Mouse (Mus musculus) mesoderm, embryonic 11.5 days (tissue): ENCODE measurements at regions not wholly inside any gene's neighbourhood (a gene's known extent, or its start where the extent isn't known, plus 50 kb on each side); places are given as distances from the start of the nearest gene placed in this dataset.

Source experiments
- DNase-seq: peaks from one replicate; pipeline ENCODE4 v3.0.0-alpha.2; 2012; ENCODE audit warnings: low read depth, low spot score

DNA sequence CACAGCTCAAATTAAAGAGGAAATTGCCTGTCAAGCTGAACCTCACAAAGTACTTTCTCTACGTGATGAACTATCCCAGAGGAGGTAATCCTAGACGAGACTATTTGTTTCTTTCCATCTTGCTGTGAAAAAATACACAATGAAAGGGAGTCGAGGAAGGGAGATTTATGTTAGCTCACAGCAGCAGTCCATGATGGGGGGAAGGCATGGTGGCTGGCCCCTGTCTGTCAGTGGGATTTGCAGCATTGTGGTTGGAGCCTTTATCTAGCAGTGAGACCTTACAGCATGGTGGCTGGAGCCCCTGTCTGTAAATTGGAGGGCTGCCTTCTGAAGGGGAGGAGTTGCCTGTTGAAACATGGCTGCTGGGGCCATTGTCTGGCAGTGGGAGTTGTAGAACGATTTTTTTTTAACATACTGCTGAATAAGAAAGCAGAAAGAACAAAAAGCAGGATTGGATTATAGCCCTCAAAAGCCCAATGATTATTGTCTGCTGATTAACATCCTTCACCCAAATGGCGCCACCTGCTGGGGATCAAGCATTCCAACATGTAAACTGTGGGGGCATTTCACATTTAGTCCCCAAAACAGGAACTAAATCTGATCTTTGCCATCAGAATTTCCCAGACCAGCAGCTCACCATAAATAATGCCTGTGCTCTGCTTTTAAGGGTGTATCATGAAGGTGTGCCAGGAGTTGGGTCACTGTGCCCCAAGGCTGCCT, 54.0 kb upstream of the Ripor2 start:
- peak; percentile 60 for DNase-seq
